Mouse (Mus musculus) cortical plate, adult 2 months (tissue): ENCODE results near the gene Dhodh.

ENCODE experiments used
- CTCF ChIP-seq: fragments of 200-500 bp; IDR thresholded peaks from 2 replicates; pipeline ENCODE4 v1.5.1; 2011; ENCODE audit warnings: mild to moderate bottlenecking, control low read depth, low read length; ENCODE audit not compliant: insufficient read depth; ENCODE audit errors: extremely low read depth
- POLR2A ChIP-seq: fragments of 200-500 bp; IDR thresholded peaks from 2 replicates; pipeline ENCODE4 v1.6.1; 2011; ENCODE audit warnings: mild to moderate bottlenecking, low read length, control low read depth; ENCODE audit not compliant: insufficient read depth; ENCODE audit errors: extremely low read depth

GRCm38 (mm10) chr8:109656860-109657259 lies 48.4 kb upstream of the Dhodh start:
- TF ChIP-seq CTCF (no peak), POLR2A (no peak)
